9 mouse cellular contexts compared by ENCODE assay signal in the genomic region with DNA sequence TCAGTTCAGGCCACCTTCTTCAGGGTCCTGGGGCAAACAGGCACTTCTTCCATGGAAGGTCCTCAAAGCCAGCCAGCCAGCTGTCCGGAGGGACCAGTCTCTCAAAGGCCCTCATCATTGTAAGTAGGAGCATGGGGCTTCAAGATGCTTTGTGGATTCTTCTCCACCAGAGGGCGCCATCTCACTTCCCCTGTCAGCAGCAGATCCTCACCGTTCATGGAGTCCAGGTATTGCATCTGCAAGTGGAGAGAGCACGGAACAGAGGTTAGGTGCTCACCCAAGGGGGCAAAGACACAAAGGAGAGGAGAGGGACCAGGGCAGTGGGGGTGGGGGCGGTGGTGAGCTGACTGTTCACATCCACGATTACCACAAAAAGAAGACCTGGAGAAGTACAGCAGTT. TPM values are rescaled to one million over a fixed set of nuclear protein-coding genes. Genes with fewer than 3 reads are reported as not detected.
DNase-seq lines count a peak whose midpoint lies in the region; ATAC-seq and TF ChIP-seq lines count a peak whose summit lies in the region.
"Had no signal": no experiment of that assay in that cellular context is flagged by ENCODE, and none has a peak within 500 bp of the region (broad histone marks: within the 10 kb centered on the region; RNA-seq: fewer than 3 reads in every experiment).

No protein-coding gene starts in this region.

- no peak for TF ChIP-seq POLR2A in ES-Bruce4 (IDR thresholded peaks at IDR 0.05; ENCODE audit: insufficient read depth, low read length)

- no peaks in the 10 kb centered on the region for H3K27me3 ChIP-seq in ES-Bruce4 (ENCODE audit: control insufficient read depth, insufficient read depth, low read length, poor library complexity, severe bottlenecking)
- no peaks in the 10 kb centered on the region for H3K27me3 ChIP-seq in lung, embryonic 16.5 days (ENCODE audit: control insufficient read depth, insufficient read depth, low read depth, low read length)
- H3K27me3 ChIP-seq: limb, embryonic 13.5 days had no signal

- DNase-seq in adrenal gland, postnatal 14 days, result peak; percentile 90
- peak; percentile 72 for DNase-seq in embryo, embryonic 9.5 days (ENCODE audit: extremely low spot score)
- peak; percentile 74 to 87 for DNase-seq in heart, postnatal 10 days
- DNase-seq in layer of hippocampus, adult 18-20 months (ENCODE audit: low spot score in 2 of 2), result peak; percentile 54 to 86
- peak; percentile 85 for DNase-seq in retina, postnatal 1 day
- DNase-seq in thymus, postnatal 4 days, result peak; percentile 85

- peak; percentile 92 for TF ChIP-seq CTCF in ES-Bruce4 (IDR thresholded peaks at IDR 0.05; ENCODE audit: low read depth, low read length)

- TF ChIP-seq EP300 in ES-Bruce4 (IDR thresholded peaks at IDR 0.05; ENCODE audit: insufficient read depth, low read depth, low read length), result no peak

- intact Hi-C loops in heart, postnatal 10 days (cut with DNase I), result no loop called here

- no peak overlapping the region for H3K27ac ChIP-seq in ES-Bruce4 (ENCODE audit: insufficient read depth, low read length)
- H3K27ac ChIP-seq in lung, embryonic 16.5 days (ENCODE audit: low read length), result no peak overlapping the region

- no peak overlapping the region for H3K9ac ChIP-seq in ES-Bruce4 (ENCODE audit: low read depth, poor library complexity, severe bottlenecking)
- H3K9ac ChIP-seq in lung, embryonic 16.5 days (ENCODE audit: low read length), result no peak overlapping the region
- H3K9ac ChIP-seq: limb, embryonic 13.5 days had no signal

- no peak overlapping the region for H3K4me3 ChIP-seq in ES-Bruce4 (ENCODE audit: low read depth, low read length)
- no peak overlapping the region for H3K4me3 ChIP-seq in lung, embryonic 16.5 days (ENCODE audit: low read length)
- H3K4me3 ChIP-seq: limb, embryonic 13.5 days had no signal

- H3K9me3 ChIP-seq in ES-Bruce4 (replicated peaks; ENCODE audit: control insufficient read depth, insufficient read depth, low read length, poor library complexity, severe bottlenecking), result no peaks in the 10 kb centered on the region
- no peaks in the 10 kb centered on the region for H3K9me3 ChIP-seq in lung, embryonic 16.5 days (ENCODE audit: control insufficient read depth, low read length)
- H3K9me3 ChIP-seq: limb, embryonic 13.5 days had no signal

- peaks cover 4% of the 10 kb centered on the region for H3K4me1 ChIP-seq in ES-Bruce4 (ENCODE audit: control insufficient read depth, insufficient read depth, low read length)
- H3K4me1 ChIP-seq in lung, embryonic 16.5 days (replicated peaks; ENCODE audit: control insufficient read depth, insufficient read depth, low read length), result no peaks in the 10 kb centered on the region

- WGBS in lung, embryonic 16.5 days, result 26% methylated on average over 6 of the region's 6 CpGs

- no peak overlapping the region for H3K4me2 ChIP-seq in lung, embryonic 16.5 days (ENCODE audit: low read depth, low read length)
- H3K4me2 ChIP-seq: limb, embryonic 13.5 days had no signal

- peaks cover 3% of the 10 kb centered on the region for H3K36me3 ChIP-seq in ES-Bruce4 (ENCODE audit: control insufficient read depth, insufficient read depth, low read length, poor library complexity, severe bottlenecking)
- peaks cover 12% of the 10 kb centered on the region for H3K36me3 ChIP-seq in lung, embryonic 16.5 days (ENCODE audit: control insufficient read depth, insufficient read depth, low read length)

- peak; percentile 39; the same call in 1 of the 2 replicates for ATAC-seq in lung, embryonic 16.5 days (ENCODE audit: low read depth)

RNA-seq across cellular contexts. Expression of a gene that starts 13.6 kb away (rescaled TPM):
- polyA plus RNA-seq in ES-Bruce4 (2011; ENCODE audit: insufficient read depth, insufficient read length, low read depth, missing spikeins), result 0.30 and 0.50 TPM in 2 replicates
- not detected in 2 replicates for total RNA-seq in adrenal gland, postnatal 14 days (2021)
- not detected for total RNA-seq in heart, postnatal 10 days (2021)
- not detected for total RNA-seq in layer of hippocampus, adult 18-20 months (2021)
- polyA plus RNA-seq in lung, embryonic 16.5 days (2015; fragmentation: Nextera tagmentation; extraction: Ambion mirVana), result 0.11 and 0.13 TPM in 2 replicates

RNA-seq across cellular contexts. Expression of a gene that starts 21.6 kb away (rescaled TPM):
- polyA plus RNA-seq in ES-Bruce4 (2011; ENCODE audit: insufficient read depth, insufficient read length, low read depth, missing spikeins), result 92.4 and 114 TPM in 2 replicates
- 113 and 133 TPM in 2 replicates for total RNA-seq in adrenal gland, postnatal 14 days (2021)
- 10 to 100 TPM; 77.5 to 79.5 TPM for total RNA-seq in heart, postnatal 10 days (2021)
- total RNA-seq in layer of hippocampus, adult 18-20 months (2021), result 10 to 100 TPM; 66.9 to 70.9 TPM
- polyA plus RNA-seq in lung, embryonic 16.5 days (2015; fragmentation: Nextera tagmentation; extraction: Ambion mirVana), result 155 and 163 TPM in 2 replicates

RNA-seq across cellular contexts. Expression of a gene that starts 29.1 kb away (rescaled TPM):
- 10.1 and 11.2 TPM in 2 replicates for polyA plus RNA-seq in ES-Bruce4 (2011; ENCODE audit: insufficient read depth, insufficient read length, low read depth, missing spikeins)
- total RNA-seq in adrenal gland, postnatal 14 days (2021), result 81.1 and 87.2 TPM in 2 replicates
- 10 to 100 TPM; 16.3 to 16.8 TPM for total RNA-seq in heart, postnatal 10 days (2021)
- 10 to 100 TPM; 57.3 to 64.4 TPM for total RNA-seq in layer of hippocampus, adult 18-20 months (2021)
- polyA plus RNA-seq in lung, embryonic 16.5 days (2015; fragmentation: Nextera tagmentation; extraction: Ambion mirVana), result 19.4 and 21.6 TPM in 2 replicates
